Mouse (Mus musculus) cerebellum, adult 11 months (tissue): Measurements from ENCODE around the gene Scarb1.

ENCODE experiments used
- DNase-seq: peaks from one replicate; pipeline ENCODE4 v3.0.0; 2022

Scarb1 gene

GRCm38 (mm10) chr5:125268033-125268765, 72.7 kb downstream of the Scarb1 start:
- DNase-seq: peak; percentile 77

DNA sequence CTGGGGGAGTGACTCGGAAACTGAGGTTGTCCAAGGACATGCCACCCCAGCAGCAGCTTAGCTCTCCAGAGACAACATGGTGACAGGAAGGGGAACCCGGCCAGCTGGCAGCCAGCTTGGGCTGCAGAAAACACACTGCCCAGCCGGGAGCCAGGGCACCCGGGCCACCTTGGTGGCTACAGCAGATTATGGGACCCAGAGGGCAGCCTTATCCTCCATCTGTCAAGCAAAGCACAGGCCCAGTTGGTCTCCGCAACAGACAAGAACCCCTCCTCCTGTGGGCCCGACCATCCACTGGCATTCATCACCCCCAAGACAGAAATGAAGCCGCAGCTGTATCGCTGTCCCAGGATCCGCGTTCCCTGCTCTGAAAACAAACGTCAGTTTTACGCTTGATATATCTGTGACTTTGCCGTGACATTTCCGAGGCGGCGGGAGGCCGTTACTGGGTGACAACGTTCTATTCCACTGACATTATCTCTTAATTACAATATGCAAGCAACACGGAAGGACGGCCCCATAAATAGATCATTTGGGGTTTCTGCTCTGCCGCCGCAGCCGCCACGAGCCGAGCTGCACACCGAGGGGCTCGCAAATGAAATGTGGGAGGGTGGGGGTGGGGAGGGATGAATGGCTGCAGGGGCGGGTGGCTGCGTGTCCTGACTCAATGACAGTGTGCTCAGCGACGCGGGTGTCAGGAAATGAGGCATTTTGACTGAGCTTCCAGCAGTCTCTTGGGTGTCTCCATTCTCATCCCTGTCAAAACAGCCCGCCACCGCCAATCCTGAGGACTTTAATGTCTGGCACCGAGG, 73.5 kb downstream of the Scarb1 start:
- peak; percentile 57 for DNase-seq

- DNase-seq: no peak
Measured at GRCm38 (mm10) chr5:125266128-125266527, 74.8 kb downstream of the Scarb1 start.

DNA sequence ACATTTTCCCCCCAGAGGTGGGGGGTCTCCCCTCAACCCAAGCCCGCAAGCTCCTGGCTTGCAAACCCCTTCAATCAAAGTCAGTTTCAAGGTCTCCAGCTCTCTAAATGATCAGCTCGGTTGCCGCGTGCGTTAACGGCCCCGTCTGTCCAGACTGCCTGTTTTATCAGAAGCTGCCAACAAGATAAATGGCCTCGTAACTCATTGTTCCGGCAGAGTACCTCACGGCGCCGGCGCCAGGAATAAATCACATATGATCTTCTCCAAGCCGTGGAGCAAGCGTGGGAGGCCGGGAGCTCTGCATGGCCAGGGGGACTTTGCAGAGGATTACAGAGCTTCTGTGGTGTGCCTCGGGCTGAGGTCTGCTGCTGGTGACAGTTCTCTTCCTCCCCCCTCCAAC, 76.2 kb downstream of the Scarb1 start:
- no peak for DNase-seq

DNA sequence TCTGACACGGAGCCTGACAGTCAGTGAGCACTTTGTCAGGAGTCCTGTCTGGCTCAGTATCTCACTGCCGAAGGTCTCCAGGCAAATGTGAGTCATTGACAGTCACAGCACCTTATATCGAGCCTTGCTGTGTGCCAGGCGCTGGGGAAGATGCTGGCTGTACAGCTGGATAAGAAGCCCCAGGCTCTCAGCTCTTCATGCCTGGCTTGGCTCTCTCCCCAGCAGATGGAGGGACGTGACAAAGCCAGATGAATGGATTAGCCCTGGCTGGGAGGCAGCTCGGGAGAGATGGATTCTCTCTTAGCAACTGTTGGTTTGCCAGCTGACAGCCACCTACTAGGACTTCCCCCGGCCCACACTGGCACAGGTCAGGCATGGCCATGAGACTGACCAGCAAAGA, 78.3 kb downstream of the Scarb1 start:
- DNase-seq: no peak

- DNase-seq: no peak
Measured at GRCm38 (mm10) chr5:125253917-125254316, 87.0 kb downstream of the Scarb1 start.

DNA sequence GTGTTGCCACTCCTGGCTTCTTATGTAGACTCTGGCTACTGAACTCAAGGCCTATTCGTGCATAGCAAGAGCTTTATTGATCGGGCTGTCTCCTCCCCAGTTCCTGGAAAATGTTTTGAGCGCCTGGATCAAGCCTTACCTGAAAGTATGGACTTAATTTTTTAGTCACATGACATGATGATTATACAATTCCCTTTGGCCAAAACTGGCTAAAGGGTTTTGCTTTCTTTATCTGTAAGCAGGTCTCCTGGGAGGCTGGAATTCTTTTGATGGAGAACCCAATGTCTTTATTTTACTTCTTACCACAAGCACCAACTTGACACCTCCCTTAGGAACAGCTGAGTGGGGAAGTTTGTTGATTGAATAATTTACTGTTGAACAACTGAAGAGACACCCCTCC, 87.4 kb downstream of the Scarb1 start:
- no peak for DNase-seq

DNA sequence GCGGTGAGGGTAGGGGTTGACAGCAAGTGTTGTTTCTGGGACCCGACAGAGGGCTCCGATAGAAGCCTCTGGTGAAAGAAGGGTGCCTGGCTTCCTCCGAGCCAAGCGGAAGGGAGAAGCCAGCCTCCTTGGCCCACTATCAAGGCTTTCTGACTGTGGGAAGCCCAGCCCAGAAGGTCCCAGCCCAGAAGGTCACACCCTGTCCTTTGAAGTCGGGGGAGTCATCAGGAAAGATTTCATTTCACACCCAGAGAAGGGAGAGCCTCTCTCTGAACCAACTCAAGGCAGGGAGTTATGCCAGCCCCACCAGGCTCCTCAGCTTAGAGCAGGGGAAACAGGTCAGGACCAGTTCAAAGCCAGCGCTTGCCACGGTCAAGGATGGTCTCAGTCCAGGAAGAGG, 88.2 kb downstream of the Scarb1 start:
- DNase-seq: no peak

GRCm38 (mm10) chr5:125251885-125252615, 88.8 kb downstream of the Scarb1 start:
- no peak for DNase-seq

DNA sequence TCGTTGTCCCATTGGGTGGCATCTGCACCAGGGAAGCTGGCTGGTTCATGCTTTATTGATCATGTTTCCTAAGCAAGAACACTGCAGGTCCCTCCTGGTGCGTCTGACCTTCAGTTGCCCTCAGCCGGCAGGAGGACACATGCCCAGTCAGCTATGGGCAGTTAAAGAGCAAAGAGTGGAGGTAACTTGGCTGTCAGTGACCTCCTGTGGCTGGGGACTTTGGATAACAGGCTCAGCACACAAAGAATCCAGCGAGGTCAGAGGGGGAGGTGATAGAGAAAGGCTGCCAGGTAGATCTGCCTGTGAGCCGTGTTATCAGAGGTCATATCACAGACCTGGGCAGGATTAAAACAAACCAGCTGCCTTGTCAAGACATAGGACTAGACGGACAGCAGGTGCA, 91.7 kb downstream of the Scarb1 start:
- DNase-seq: no peak

- DNase-seq: no peak
Measured at GRCm38 (mm10) chr5:125246711-125247110, 94.2 kb downstream of the Scarb1 start.

GRCm38 (mm10) chr5:125245534-125246151, 95.3 kb downstream of the Scarb1 start:
- no peak for DNase-seq

DNA sequence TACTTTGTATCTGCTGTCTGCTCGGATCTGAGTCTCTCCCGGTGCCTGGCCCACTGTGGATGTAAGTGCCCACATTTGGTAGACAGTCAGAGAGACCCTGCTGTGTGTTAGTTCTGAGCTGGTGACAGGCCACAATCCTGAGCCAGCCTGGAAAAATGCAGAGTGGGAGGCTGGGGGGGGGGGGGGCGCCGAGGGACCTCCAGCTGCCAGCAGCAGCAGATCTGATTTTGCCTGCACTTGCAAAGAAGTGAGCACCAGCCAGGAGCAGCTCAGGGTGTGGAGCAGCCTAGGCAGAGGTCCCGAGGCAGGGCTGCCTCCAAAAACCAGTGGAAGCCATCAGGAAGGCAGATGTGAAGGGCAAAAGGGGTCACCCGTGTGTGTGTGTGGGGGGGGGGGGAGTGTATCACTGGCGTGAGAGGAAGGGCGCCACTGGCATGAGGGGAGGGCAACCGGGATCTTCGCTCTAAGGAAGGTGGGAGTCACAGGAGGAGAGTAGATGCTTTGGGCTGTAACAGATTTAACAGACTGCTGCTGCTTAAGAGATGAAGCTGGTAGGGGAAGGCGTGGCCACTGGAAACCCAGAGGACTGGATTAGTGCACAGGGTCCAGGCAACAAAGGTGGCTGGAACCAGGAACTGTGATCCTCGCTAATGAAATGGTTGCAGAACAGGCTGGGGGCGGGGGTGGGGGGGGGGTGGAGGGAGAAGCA, 95.9 kb downstream of the Scarb1 start:
- no peak for DNase-seq

- no peak for DNase-seq
Measured at GRCm38 (mm10) chr5:125243928-125244327, 97.0 kb downstream of the Scarb1 start.

GRCm38 (mm10) chr5:125242111-125242510, 98.8 kb downstream of the Scarb1 start:
- DNase-seq: peak; percentile 67

DNA sequence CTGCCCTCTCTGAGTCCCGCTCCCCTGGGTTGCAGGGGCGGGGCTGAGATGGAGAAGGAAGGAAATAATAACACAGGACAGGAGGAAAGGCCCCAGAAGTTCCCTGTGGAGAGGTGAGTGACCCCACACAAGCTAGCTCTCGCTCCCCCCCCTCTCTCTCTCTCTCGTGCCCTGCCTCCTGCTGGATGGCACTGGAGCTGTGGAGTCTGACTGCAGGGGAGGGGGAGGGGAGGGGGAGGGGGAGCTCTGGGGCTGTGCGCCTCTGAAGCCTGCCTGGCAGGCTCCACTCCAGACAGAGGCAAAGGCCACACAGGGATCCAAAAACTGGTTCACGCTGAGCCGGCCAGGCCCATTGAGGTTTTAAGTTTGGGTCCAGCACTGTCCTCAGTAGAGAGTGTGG, 99.3 kb downstream of the Scarb1 start:
- no peak for DNase-seq

DNA sequence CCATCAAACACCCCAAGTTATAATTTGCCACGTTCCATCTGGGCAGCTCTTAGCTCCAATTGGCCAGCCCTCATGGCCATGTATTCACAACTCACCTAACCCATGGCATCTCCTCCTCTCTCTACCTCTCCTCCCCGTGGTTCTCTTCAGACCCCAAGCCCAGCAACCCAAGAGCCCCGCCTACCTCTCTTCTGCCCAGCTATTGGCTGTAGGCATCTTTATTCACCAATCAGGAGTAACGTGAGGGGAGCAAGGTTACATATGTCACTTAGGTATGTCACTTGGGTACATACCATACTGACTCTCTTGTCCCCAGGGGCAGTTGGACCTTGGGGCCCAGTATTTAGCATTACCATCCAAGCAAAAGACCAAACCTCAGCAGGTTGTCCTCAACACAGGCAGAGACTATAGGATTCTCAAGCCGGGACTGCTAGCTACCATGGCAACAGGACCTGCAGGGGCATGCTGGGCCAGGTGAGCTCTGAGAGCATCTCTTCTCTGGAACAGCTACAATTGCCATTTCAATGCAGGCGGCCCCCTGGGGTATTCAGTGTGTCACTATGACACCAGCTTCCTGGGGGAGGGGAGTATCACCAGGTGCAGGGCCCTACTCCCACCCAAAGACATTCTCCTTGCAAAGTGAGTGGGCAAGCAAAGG, 100.6 kb downstream of the Scarb1 start:
- no peak for DNase-seq

DNA sequence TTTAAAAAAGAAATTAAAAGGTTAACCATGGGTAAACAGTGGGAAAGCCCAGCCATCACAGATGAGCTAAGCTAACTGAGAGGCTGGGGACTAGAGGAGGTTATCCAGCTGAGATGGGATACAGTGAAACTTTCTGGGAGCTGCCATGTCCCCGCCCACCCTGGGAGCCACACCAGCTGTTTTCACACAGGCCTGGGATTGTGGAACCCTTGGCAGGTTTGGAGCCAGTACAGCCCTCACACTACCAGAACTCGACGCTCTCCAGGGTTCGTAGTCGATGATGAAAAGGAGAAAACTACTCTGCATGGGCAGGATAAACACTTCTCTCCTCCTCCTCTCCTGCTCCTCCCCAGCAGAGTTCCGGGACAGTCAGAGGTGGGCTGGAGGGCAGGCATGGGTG, 105.0 kb downstream of the Scarb1 start:
- DNase-seq: no peak

DNA sequence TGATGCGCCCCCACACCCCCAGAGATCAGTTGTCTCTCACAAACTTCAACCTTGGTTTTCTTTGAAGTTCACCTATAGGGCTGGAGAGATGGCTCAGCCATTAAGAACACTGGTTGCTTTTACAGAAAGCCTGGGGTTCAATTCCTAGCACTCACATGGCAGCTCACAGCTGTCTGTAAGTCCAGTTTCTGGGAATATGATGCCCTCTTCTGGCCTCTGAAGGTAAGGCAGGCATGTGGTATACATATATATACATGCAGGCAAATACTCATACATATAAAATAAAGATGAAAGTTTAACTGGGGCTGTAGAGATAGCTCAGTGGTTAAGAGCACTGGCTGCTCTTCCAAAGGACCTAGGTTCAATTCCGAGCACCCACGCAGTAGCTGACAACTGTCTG, 105.5 kb downstream of the Scarb1 start:
- DNase-seq: no peak

DNA sequence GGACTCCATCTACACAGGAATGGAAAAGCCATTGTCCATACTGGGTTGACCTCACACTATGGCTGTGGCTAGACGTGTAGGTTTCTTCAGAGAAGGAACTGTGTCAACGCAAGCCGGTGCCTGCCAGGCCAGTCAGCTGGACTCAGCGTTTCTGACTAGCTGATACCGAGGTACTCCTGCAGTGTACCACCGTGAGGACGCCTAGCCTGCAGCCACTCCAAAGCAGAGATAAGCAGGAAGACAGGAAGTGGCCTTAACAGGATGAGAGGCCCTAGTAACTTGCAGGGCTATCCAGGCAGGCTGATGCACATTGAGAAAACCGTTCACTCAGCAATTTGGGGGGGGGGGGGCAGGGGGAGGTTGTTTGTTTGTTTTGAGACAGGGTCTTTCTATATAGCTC, 106.5 kb downstream of the Scarb1 start:
- no peak for DNase-seq

- no peak for DNase-seq
Measured at GRCm38 (mm10) chr5:125233478-125233877, 107.4 kb downstream of the Scarb1 start.

GRCm38 (mm10) chr5:125232443-125232979, 108.4 kb downstream of the Scarb1 start:
- DNase-seq: no peak
